Mouse (Mus musculus) brown adipose tissue, adult 24 weeks (tissue): ENCODE measurements around the gene Gm28374. TPM values are rescaled to one million over a fixed set of nuclear protein-coding genes. Genes with fewer than 3 reads are reported as not detected.
A peak's percentile ranks its signal among the peaks of the same experiment; 100 is the strongest.
"Not testable (repeated sequence)": the region's sequence is repeated elsewhere in the genome, so short reads cannot be mapped to it uniquely, and the experiment has no call there.

Experiments used
- H3K27ac ChIP-seq: fragments of 200-500 bp; replicated peaks from 2 replicates; pipeline ENCODE4 v1.5.1; 2012; ENCODE audit warnings: low read depth, mild to moderate bottlenecking, low read length
- H3K4me1 ChIP-seq: fragments of 200-500 bp; 2 replicates; pipeline ENCODE4 v1.6.1; 2012; ENCODE audit warnings: low read length, mixed read lengths; ENCODE audit not compliant: control insufficient read depth, insufficient read depth, insufficient read length
- H3K4me3 ChIP-seq: fragments of 200-500 bp; 2 replicates; pipeline ENCODE4 v1.5.1; 2012; ENCODE audit warnings: low read depth, mild to moderate bottlenecking, low read length, moderate library complexity; ENCODE audit not compliant: insufficient read depth
- polyA plus RNA-seq: library from polyadenylated mRNA; stranded (reverse); fragments of >200 nt; gene quantifications from 2 replicates; pipeline ENCODE4 v1.2.4, GENCODE M21; 2012; ENCODE audit not compliant: missing spikeins, insufficient read depth, insufficient read length

The Gm28374 gene
- not detected in 2 replicates for polyA plus RNA-seq

GRCm38 (mm10) chr19:6082156-6082555 lies at the start of gene Gm28374:
Gm28374 (minus strand) TSS chr19:6082256.
- peaks cover 4% of the 10 kb centered on the region; the same call in 1 of the 2 replicates for H3K4me1 ChIP-seq
- no peak within 1 kb of the TSS for H3K4me3 ChIP-seq
- H3K27ac ChIP-seq = no peak within 1 kb of the TSS

- H3K4me3 ChIP-seq, H3K27ac ChIP-seq, H3K4me1 ChIP-seq: not testable (repeated sequence)
Observed at GRCm38 (mm10) chr19:6130414-6131128, 48.5 kb upstream of the Gm28374 start.

GRCm38 (mm10) chr19:6127760-6128341 lies 45.8 kb upstream of the Gm28374 start, which contains the start of gene Snx15:
Snx15 (minus strand) TSS chr19:6128304.
- Histone ChIP-seq H3K4me1 (no peaks in the 10 kb centered on the region), H3K27ac (peak within 1 kb of the TSS; percentile 86), H3K4me3 (peak within 1 kb of the TSS; percentile 68)

- no peak overlapping the region; the same call in 1 of the 2 replicates for H3K27ac ChIP-seq
- H3K4me3 ChIP-seq = peak overlapping the region; percentile 68
- H3K4me1 ChIP-seq = no peaks in the 10 kb centered on the region
Observed at GRCm38 (mm10) chr19:6126789-6127580, 44.9 kb upstream of the Gm28374 start.

GRCm38 (mm10) chr19:6126289-6126688 lies 44.2 kb upstream of the Gm28374 start:
- no peak overlapping the region for H3K4me3 ChIP-seq
- H3K4me1 ChIP-seq = no peaks in the 10 kb centered on the region
- no peak overlapping the region for H3K27ac ChIP-seq

GRCm38 (mm10) chr19:6124898-6125297 lies 42.8 kb upstream of the Gm28374 start:
- Histone ChIP-seq H3K4me3 (no peak overlapping the region), H3K27ac (no peak overlapping the region), H3K4me1 (no peaks in the 10 kb centered on the region)

- Histone ChIP-seq H3K4me3 (no peak overlapping the region), H3K4me1 (no peaks in the 10 kb centered on the region), H3K27ac (no peak overlapping the region)
Observed at GRCm38 (mm10) chr19:6123330-6123729, 41.3 kb upstream of the Gm28374 start.

- no peak overlapping the region for H3K27ac ChIP-seq
- H3K4me1 ChIP-seq = no peaks in the 10 kb centered on the region
- no peak overlapping the region for H3K4me3 ChIP-seq
Observed at GRCm38 (mm10) chr19:6121761-6122160, 39.7 kb upstream of the Gm28374 start.

GRCm38 (mm10) chr19:6118677-6119185 lies 36.7 kb upstream of the Gm28374 start:
- Histone ChIP-seq H3K4me1 (no peaks in the 10 kb centered on the region; the same call in 1 of the 2 replicates), H3K4me3 (peak overlapping the region; percentile 84), H3K27ac (peak overlapping the region; percentile 52)

GRCm38 (mm10) chr19:6117986-6118676 lies 36.1 kb upstream of the Gm28374 start, which contains the start of gene Sac3d1:
Sac3d1 (minus strand) TSS chr19:6118650.
- peak within 1 kb of the TSS; percentile 69 for H3K27ac ChIP-seq
- peak within 1 kb of the TSS; percentile 84 for H3K4me3 ChIP-seq
- no peaks in the 10 kb centered on the region; the same call in 1 of the 2 replicates for H3K4me1 ChIP-seq

- no peak overlapping the region for H3K27ac ChIP-seq
- no peaks in the 10 kb centered on the region; the same call in 1 of the 2 replicates for H3K4me1 ChIP-seq
Observed at GRCm38 (mm10) chr19:6117346-6117985, 35.4 kb upstream of the Gm28374 start.

GRCm38 (mm10) chr19:6116113-6116850 lies 34.2 kb upstream of the Gm28374 start:
- H3K27ac ChIP-seq = no peak overlapping the region
- H3K4me3 ChIP-seq = no peak overlapping the region
- H3K4me1 ChIP-seq = no peaks in the 10 kb centered on the region; the same call in 1 of the 2 replicates

More at GRCm38 (mm10) chr19:6117346-6117985, 35.4 kb upstream of the Gm28374 start:
- peak overlapping the region; percentile 84 for H3K4me3 ChIP-seq

GRCm38 (mm10) chr19:6113116-6113515 lies 31.1 kb upstream of the Gm28374 start:
- Histone ChIP-seq H3K27ac (no peak overlapping the region), H3K4me1 (no peaks in the 10 kb centered on the region; the same call in 1 of the 2 replicates), H3K4me3 (no peak overlapping the region)
